Mouse (Mus musculus): ENCODE measurements at regions not wholly inside any gene's neighbourhood (a gene's known extent, or its start where the extent isn't known, plus 50 kb on each side); places are given as distances from the start of the nearest gene placed in this dataset.

DNA sequence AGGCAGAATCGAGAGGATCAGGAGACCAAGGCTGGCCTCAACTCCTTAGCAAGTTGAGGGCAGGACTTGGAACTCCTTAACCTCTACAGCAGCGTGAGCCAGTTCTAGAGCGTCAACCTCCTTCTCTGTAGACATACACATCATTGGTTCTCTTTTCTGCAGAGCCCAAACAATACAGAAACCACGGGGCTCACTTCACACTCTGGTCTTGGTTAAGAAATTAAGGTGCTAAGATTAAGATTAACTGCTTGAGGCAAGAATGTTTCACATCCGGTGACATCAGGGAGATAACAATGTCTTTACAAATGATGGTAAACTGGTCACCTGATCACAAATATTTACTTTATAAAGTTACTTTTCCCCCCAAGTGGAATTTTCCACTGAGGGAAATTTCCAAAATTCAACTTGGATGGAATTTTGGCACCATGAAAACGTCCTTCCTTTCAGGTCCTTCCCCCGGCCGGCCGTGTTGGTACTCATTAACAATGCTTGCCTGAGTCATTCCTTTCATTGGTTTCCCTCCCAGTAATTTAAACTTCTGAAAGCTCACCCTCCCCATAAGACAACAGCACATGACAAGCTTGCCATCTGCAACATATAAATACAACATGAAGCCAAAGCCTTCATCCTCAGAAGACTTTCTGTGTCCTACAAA is 77.3 kb upstream of the Kdm7a start:
- H3K9ac ChIP-seq = no peak overlapping the region
- 86% methylated on average over 9 of the region's 9 CpGs for WGBS
- no peaks in the 10 kb centered on the region for H3K9me3 ChIP-seq
- H3K27me3 ChIP-seq = no peaks in the 10 kb centered on the region
- ATAC-seq (ENCODE audit: insufficient number of reproducible peaks, insufficient read depth, low FRiP score, low TSS enrichment) = no peak
- no peak overlapping the region for H3K4me3 ChIP-seq
- H3K4me2 ChIP-seq (replicated peaks) = no peak overlapping the region
- H3K4me1 ChIP-seq = peaks cover 12% of the 10 kb centered on the region
- no peaks in the 10 kb centered on the region for H3K36me3 ChIP-seq
- H3K27ac ChIP-seq = no peak overlapping the region

DNA sequence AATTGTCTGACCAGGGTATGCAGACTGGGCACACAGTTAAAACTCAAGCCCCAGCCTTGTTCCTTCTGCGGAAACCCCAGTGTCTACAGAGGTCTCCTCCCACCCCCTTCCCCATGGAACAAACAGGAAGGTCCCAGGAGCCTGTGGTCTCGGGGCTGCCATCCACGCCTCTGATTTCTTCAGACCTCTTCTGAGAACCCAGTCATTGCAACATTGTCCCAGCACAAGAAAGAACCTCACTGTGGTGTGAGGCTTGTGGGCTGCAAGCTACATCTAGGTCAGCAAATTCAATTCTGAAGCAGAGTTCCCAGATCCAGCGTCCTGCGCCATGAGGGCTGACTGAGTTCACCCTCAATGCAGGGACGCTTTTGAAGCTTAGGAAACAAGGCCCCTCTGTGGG is 71.7 kb upstream of the Kdm7a start:
- no peak overlapping the region for H3K4me2 ChIP-seq (replicated peaks)
- no peaks in the 10 kb centered on the region for H3K9me3 ChIP-seq
- no peaks in the 10 kb centered on the region for H3K4me1 ChIP-seq
- H3K4me3 ChIP-seq = no peak overlapping the region
- no peak for ATAC-seq (ENCODE audit: insufficient number of reproducible peaks, insufficient read depth, low FRiP score, low TSS enrichment)
- no peaks in the 10 kb centered on the region for H3K36me3 ChIP-seq
- H3K27me3 ChIP-seq = no peaks in the 10 kb centered on the region
- H3K27ac ChIP-seq = no peak overlapping the region
- 83% methylated on average over 6 of the region's 6 CpGs for WGBS
- no peak overlapping the region for H3K9ac ChIP-seq

DNA sequence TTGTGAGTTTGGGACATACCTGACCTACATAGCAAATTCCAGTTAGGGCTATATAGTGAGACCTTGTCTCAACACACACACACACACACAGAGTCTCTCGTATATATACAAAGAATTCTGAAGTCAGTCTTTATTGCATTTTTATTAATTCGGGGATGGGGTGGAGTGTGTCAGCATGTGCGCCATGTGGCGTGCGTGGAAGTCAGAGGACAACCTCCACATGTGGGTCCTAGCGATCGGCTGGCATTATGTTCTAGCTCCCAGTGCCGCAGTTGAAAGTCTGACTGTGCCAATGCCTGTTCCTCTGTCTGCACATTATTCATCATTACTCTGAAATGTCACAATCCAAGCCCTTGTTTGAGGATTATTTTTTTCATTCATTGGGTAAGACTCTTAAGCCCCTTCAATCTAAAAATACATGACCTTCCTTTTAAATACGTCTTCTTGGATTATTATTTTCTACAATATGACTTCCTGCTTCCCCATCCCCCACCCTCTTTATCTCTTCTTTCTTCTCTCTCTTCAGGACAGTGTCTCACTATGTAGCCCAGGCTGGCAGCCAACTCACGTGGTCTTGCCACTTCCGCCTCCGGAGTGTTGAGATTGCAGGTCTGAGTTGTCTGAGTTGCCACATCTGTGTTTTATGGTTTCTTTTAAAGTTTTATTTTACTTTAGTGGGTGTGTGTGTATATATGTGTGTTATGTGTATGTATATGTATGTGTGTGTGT is 68.3 kb upstream of the Kdm7a start:
- 88% methylated on average over 12 of the region's 12 CpGs for WGBS
- Histone ChIP-seq H3K4me3 (no peak overlapping the region), H3K4me1 (no peaks in the 10 kb centered on the region), H3K27me3 (no peaks in the 10 kb centered on the region), H3K9me3 (no peaks in the 10 kb centered on the region), H3K36me3 (no peaks in the 10 kb centered on the region), H3K27ac (no peak overlapping the region), H3K9ac (no peak overlapping the region), H3K4me2 (replicated peaks) (no peak overlapping the region)
- no peak for ATAC-seq (ENCODE audit: insufficient number of reproducible peaks, insufficient read depth, low FRiP score, low TSS enrichment)

DNA sequence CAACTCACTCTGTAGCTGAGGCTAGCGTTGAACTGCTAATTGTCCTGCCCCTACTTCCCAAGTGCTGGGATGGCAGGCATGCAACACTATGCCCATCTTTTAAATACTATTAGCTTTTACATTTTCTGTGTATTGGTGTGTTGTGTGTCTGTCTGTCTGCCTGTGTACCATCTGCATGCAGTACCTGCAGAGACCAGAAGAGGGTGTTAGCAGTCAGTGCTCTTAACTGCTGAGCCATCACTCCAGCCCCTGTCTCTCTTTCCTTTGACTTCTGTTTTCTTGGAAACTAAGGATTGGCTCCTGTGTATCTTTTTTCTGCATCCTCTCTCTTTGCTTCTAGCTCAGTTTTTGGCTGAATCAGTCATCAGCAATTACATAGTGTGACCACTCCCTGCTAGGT is 66.8 kb upstream of the Kdm7a start:
- ATAC-seq (ENCODE audit: insufficient number of reproducible peaks, insufficient read depth, low FRiP score, low TSS enrichment) = no peak
- 97% methylated on average over 1 of the region's 1 CpGs for WGBS
- H3K27me3 ChIP-seq = no peaks in the 10 kb centered on the region
- H3K4me3 ChIP-seq = no peak overlapping the region
- no peaks in the 10 kb centered on the region for H3K4me1 ChIP-seq
- H3K4me2 ChIP-seq (replicated peaks) = no peak overlapping the region
- no peaks in the 10 kb centered on the region for H3K9me3 ChIP-seq
- H3K27ac ChIP-seq = no peak overlapping the region
- no peaks in the 10 kb centered on the region for H3K36me3 ChIP-seq
- H3K9ac ChIP-seq = no peak overlapping the region

DNA sequence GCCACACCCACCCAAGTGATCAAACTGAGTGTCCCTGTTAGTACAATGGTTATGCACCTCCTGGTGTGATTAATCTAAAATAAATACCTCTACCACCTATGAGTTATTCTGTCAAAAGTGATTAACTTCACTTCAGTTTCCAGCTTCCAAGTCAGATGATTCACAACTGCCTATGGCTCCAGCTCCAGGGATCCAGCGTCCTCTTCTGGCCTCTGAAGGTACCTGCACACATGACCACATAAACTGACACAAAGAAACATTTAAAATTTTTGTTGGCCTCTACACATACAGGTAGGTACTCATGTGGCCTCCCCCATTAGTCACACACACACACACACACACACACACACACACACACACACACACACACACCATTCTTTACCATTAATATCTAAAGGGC is 63.9 kb upstream of the Kdm7a start:
- WGBS = 80% methylated on average over 1 of the region's 1 CpGs
- H3K27ac ChIP-seq = no peak overlapping the region
- ATAC-seq (ENCODE audit: insufficient number of reproducible peaks, insufficient read depth, low FRiP score, low TSS enrichment) = no peak
- no peak overlapping the region for H3K9ac ChIP-seq
- H3K9me3 ChIP-seq = no peaks in the 10 kb centered on the region
- no peak overlapping the region for H3K4me3 ChIP-seq
- no peaks in the 10 kb centered on the region for H3K36me3 ChIP-seq
- no peak overlapping the region for H3K4me2 ChIP-seq (replicated peaks)
- H3K27me3 ChIP-seq = no peaks in the 10 kb centered on the region
- no peaks in the 10 kb centered on the region for H3K4me1 ChIP-seq

DNA sequence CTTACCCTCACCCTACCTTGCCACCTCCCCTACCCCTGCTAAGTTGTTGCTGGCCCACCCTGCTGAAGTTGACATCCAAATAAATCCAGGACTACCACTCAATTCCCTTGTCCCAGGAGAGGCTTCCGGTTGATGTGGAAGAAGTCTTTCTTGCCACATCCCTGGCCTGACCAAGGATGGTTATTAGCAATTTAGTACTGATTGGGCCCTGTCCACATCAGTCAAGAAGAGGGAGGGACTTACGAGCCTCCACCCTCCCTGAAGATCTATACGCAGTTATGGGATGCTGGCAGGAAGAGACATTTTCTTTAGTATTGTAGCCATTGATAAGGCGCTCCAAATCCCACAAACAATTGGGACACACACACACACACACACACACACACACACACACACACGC is 63.1 kb upstream of the Kdm7a start:
- no peak for ATAC-seq (ENCODE audit: insufficient number of reproducible peaks, insufficient read depth, low FRiP score, low TSS enrichment)
- Histone ChIP-seq H3K9me3 (no peaks in the 10 kb centered on the region), H3K4me1 (peaks cover 4% of the 10 kb centered on the region; the same call in 1 of the 2 replicates), H3K27me3 (no peaks in the 10 kb centered on the region), H3K4me3 (no peak overlapping the region), H3K9ac (no peak overlapping the region), H3K27ac (no peak overlapping the region), H3K36me3 (no peaks in the 10 kb centered on the region), H3K4me2 (replicated peaks) (no peak overlapping the region)
- 48% methylated on average over 5 of the region's 5 CpGs for WGBS

DNA sequence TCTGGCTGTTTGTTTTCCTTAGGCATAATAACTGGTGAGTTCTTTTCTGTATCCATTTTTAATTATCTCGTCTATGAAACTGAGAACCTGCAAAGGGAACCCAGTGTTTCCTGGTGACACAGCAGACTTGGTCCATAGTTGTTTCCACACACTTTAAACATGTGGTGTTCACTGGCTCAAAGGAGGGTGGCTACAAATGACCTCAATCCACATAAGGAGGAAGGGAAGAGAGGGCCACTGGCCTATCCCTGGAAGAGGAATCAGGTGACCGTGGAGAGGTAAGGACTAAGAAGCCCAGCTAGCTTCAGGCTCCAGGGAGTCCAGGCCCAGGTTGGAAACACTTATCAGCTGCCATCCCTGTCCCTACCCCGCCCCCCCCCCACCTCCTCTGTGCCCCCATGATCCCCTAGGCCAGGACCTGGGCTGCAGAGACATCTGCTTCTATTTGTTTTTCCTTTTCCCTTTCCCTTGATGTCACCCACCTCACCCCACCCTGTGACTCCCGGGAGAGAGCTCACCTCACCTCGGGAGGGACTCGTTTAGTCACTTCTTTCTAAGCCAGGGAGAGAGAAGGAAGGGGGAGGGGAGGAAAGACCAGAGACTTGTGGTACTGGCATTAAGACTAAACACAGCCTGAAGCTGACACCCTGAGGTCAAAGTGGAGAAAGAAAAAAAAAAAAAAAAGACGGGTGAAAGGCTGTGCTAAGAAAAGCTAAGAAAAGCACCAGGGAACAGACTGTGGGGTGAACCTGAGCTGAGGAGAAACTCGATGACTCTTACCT is 62.2 kb upstream of the Kdm7a start:
- Histone ChIP-seq H3K4me1 (peaks cover 6% of the 10 kb centered on the region; the same call in 1 of the 2 replicates), H3K27me3 (no peaks in the 10 kb centered on the region), H3K27ac (no peak overlapping the region), H3K9ac (no peak overlapping the region), H3K36me3 (no peaks in the 10 kb centered on the region), H3K4me2 (replicated peaks) (no peak overlapping the region), H3K9me3 (no peaks in the 10 kb centered on the region), H3K4me3 (no peak overlapping the region)
- no peak for ATAC-seq (ENCODE audit: insufficient number of reproducible peaks, insufficient read depth, low FRiP score, low TSS enrichment)
- 10% methylated on average over 8 of the region's 8 CpGs for WGBS

DNA sequence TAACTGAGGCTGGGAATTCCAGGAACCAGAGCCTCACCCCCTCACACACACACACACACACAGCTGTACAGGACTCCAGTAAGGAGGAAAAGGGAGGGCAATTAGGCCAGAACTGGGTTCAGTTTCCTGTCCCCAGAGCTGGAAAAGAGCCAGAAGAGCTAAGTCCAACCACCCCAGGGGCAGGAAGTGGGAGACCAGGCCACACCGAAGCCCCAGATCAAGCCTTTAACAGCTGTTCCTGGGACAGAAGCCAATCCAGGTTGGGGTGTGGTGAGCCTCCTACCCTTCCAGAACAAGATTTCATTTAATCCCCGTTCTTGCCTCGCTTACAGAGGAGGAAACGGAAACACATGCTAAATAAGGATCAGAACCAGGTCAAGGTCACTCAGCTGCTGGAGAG is 58.1 kb upstream of the Kdm7a start:
- 28% methylated on average over 4 of the region's 4 CpGs for WGBS
- no peak overlapping the region for H3K27ac ChIP-seq

DNA sequence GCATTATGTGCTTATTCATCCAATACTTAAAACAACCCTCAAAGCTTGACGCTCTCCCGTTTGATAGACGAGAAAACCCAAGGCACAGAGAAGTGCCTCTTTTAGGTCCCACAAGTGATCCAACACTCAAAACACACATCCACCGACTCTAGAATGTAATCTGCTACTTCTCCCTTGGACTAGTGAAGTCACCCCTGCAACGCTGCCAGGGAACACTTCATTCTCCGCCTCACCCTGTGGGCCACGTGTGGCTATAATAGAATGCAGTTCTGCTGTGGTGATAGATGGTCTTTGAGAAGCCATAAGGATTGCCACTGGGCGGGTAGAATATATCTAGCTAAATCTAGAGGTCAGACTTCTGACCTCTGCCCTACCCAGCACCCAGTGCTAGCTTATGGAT is 57.0 kb upstream of the Kdm7a start:
- peaks cover 4% of the 10 kb centered on the region; the same call in 1 of the 2 replicates for H3K27me3 ChIP-seq
- H3K9ac ChIP-seq = no peak overlapping the region
- no peaks in the 10 kb centered on the region for H3K9me3 ChIP-seq
- H3K27ac ChIP-seq = no peak overlapping the region
- ATAC-seq (ENCODE audit: insufficient number of reproducible peaks, insufficient read depth, low FRiP score, low TSS enrichment) = no peak
- WGBS = 66% methylated on average over 8 of the region's 8 CpGs
- H3K4me3 ChIP-seq = no peak overlapping the region
- H3K4me2 ChIP-seq (replicated peaks) = no peak overlapping the region
- peaks cover 11% of the 10 kb centered on the region; the same call in 1 of the 2 replicates for H3K4me1 ChIP-seq
- no peaks in the 10 kb centered on the region for H3K36me3 ChIP-seq

More for the DNA sequence above, 58.1 kb upstream of the Kdm7a start:
- ATAC-seq (ENCODE audit: insufficient number of reproducible peaks, insufficient read depth, low FRiP score, low TSS enrichment) = no peak
- Histone ChIP-seq H3K4me2 (replicated peaks) (no peak overlapping the region), H3K9me3 (no peaks in the 10 kb centered on the region), H3K4me3 (no peak overlapping the region), H3K27me3 (no peaks in the 10 kb centered on the region), H3K9ac (no peak overlapping the region), H3K36me3 (no peaks in the 10 kb centered on the region), H3K4me1 (peaks cover 11% of the 10 kb centered on the region; the same call in 1 of the 2 replicates)

DNA sequence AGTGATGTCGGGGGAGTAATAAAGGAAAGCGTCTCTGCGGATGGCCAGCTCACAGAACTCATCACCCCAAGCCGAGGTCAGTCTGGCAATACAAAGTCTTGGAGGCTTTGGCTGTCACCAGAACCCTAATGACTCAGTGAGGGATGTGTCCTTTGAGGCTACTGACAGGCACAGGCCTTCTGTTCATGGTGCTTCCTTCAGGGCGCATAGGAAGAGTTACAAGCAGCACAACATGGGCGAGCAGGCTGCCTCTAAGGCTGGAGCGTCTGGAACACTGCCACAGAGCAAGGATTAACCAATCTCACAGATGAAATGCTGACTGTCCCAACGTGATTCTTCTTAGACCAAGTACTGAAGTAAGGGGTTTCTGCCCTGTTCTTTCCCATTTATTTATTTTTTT is 55.4 kb upstream of the Kdm7a start:
- no peak overlapping the region for H3K27ac ChIP-seq
- 72% methylated on average over 8 of the region's 8 CpGs for WGBS
- H3K9ac ChIP-seq = no peak overlapping the region
- peaks cover 4% of the 10 kb centered on the region; the same call in 1 of the 2 replicates for H3K27me3 ChIP-seq
- no peak overlapping the region for H3K4me2 ChIP-seq (replicated peaks)
- H3K4me3 ChIP-seq = no peak overlapping the region
- no peaks in the 10 kb centered on the region for H3K9me3 ChIP-seq
- H3K4me1 ChIP-seq = peaks cover 22% of the 10 kb centered on the region; the same call in 1 of the 2 replicates
- ATAC-seq (ENCODE audit: insufficient number of reproducible peaks, insufficient read depth, low FRiP score, low TSS enrichment) = no peak
- H3K36me3 ChIP-seq = no peaks in the 10 kb centered on the region

DNA sequence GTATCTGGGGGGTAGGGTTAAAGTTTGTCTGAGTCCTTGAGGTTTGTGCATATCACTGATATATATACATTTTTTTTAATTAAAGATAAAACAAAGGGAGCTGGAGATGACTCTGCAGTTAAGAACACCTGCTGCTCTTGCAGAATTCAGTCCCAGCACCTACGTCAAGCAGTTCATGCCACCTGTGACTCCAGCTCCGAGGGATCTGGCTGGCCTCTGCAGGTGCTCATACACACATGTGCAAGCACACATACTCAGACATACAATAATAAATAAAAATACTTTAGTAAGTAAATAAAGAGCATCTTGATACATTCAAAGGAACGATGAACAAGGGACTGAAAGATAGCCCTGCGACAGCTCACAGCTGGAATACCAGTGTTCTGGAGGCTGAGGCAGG is 53.9 kb upstream of the Kdm7a start:
- Histone ChIP-seq H3K27ac (no peak overlapping the region), H3K9me3 (no peaks in the 10 kb centered on the region), H3K4me2 (replicated peaks) (no peak overlapping the region), H3K4me3 (no peak overlapping the region), H3K36me3 (no peaks in the 10 kb centered on the region), H3K4me1 (peaks cover 29% of the 10 kb centered on the region; the same call in 1 of the 2 replicates), H3K27me3 (peaks cover 12% of the 10 kb centered on the region; the same call in 1 of the 2 replicates), H3K9ac (no peak overlapping the region)
- 98% methylated on average over 4 of the region's 4 CpGs for WGBS
- ATAC-seq (ENCODE audit: insufficient number of reproducible peaks, insufficient read depth, low FRiP score, low TSS enrichment) = no peak

DNA sequence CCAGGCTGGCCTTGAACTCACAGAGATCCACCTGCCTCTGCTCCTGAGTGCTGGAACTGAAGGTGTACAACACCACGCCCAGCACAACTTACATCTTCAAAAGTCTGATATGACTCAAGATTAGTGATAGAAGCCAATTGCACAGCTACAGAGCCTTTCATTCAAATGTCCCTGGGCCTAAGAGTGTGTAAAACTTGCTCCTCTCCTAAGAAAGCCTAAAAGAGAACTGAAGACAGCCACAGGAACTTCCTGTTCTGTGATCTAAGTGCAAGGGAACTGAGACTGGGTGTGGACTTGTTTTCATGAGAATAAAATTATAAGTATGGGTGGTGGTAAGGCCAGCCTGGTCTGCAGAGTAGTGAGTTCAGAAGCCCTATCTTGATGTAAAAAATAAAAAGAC is 52.5 kb upstream of the Kdm7a start:
- Histone ChIP-seq H3K9ac (no peak overlapping the region), H3K27me3 (peaks cover 18% of the 10 kb centered on the region; the same call in 1 of the 2 replicates), H3K4me2 (replicated peaks) (no peak overlapping the region), H3K36me3 (no peaks in the 10 kb centered on the region), H3K9me3 (no peaks in the 10 kb centered on the region), H3K27ac (no peak overlapping the region), H3K4me3 (no peak overlapping the region), H3K4me1 (peaks cover 24% of the 10 kb centered on the region; the same call in 1 of the 2 replicates)
- WGBS = 82% methylated on average over 1 of the region's 1 CpGs
- ATAC-seq (ENCODE audit: insufficient number of reproducible peaks, insufficient read depth, low FRiP score, low TSS enrichment) = no peak
